Mouse (Mus musculus): ENCODE measurements around the gene Ranbp10. TPM values are rescaled to one million over a fixed set of nuclear protein-coding genes. Genes with fewer than 3 reads are reported as not detected.

Gene Ranbp10
- polyA plus RNA-seq, 1 experiment from 2014 or later: 15.8 TPM

GRCm38 (mm10) chr8:105856168-105856835 is 29.2 kb upstream of the Ranbp10 start:
- no peak overlapping the region; the same call in 1 of the 2 replicates for H3K27ac ChIP-seq (ENCODE audit: low read depth, low read length)
- peak; percentile 53 for DNase-seq (ENCODE audit: low spot score)

GRCm38 (mm10) chr8:105855248-105856167 is 28.4 kb upstream of the Ranbp10 start:
- H3K36me3 ChIP-seq (ENCODE audit: control insufficient read depth, insufficient read depth, low read length): no peaks in the 10 kb centered on the region
- no peaks in the 10 kb centered on the region for H3K27me3 ChIP-seq (ENCODE audit: control insufficient read depth, insufficient read depth, low read length)
- ATAC-seq (replicated peaks; ENCODE audit: low FRiP score) (peak; percentile 11; the same call in 1 of the 2 replicates), DNase-seq (ENCODE audit: low spot score) (no peak)
- WGBS: under 1% methylated on average over 70 of the region's 71 CpGs
- peak overlapping the region; percentile 46 for H3K27ac ChIP-seq (ENCODE audit: low read depth, low read length)
- H3K4me3 ChIP-seq (ENCODE audit: low read depth, low read length): peak overlapping the region; percentile 78
- H3K4me2 ChIP-seq (ENCODE audit: low read depth, low read length, severe bottlenecking): peak overlapping the region; percentile 97
- no peaks in the 10 kb centered on the region for H3K9me3 ChIP-seq (ENCODE audit: control insufficient read depth, low read length)
- peak overlapping the region; percentile 79 for H3K9ac ChIP-seq (ENCODE audit: low read length)
- H3K4me1 ChIP-seq (replicated peaks; ENCODE audit: control insufficient read depth, insufficient read depth, low read length): peaks cover 17% of the 10 kb centered on the region

More at GRCm38 (mm10) chr8:105856168-105856835, 29.2 kb upstream of the Ranbp10 start:
- 26% methylated on average over 15 of the region's 15 CpGs for WGBS
- Histone ChIP-seq H3K4me3 (ENCODE audit: low read depth, low read length) (peak overlapping the region; percentile 78), H3K4me1 (replicated peaks; ENCODE audit: control insufficient read depth, insufficient read depth, low read length) (peaks cover 17% of the 10 kb centered on the region), H3K9me3 (ENCODE audit: control insufficient read depth, low read length) (no peaks in the 10 kb centered on the region), H3K9ac (ENCODE audit: low read length) (peak overlapping the region; percentile 79), H3K36me3 (ENCODE audit: control insufficient read depth, insufficient read depth, low read length) (no peaks in the 10 kb centered on the region), H3K4me2 (ENCODE audit: low read depth, low read length, severe bottlenecking) (peak overlapping the region; percentile 97), H3K27me3 (ENCODE audit: control insufficient read depth, insufficient read depth, low read length) (no peaks in the 10 kb centered on the region)
- ATAC-seq (replicated peaks; ENCODE audit: low FRiP score): no peak

- ATAC-seq (replicated peaks; ENCODE audit: low FRiP score): peak; percentile 91
Observed at GRCm38 (mm10) chr8:105854715-105855216, 27.6 kb upstream of the Ranbp10 start, which contains the start of gene Thap11. Thap11 (plus strand) TSS chr8:105855132.

GRCm38 (mm10) chr8:105854303-105854702 is 27.2 kb upstream of the Ranbp10 start:
- no peak overlapping the region for H3K27ac ChIP-seq (ENCODE audit: low read depth, low read length)
- ATAC-seq (replicated peaks; ENCODE audit: low FRiP score): peak; percentile 18; the same call in 1 of the 2 replicates
- no peaks in the 10 kb centered on the region for H3K9me3 ChIP-seq (ENCODE audit: control insufficient read depth, low read length)
- no peak for DNase-seq (ENCODE audit: low spot score)
- peak overlapping the region; percentile 26; the same call in 1 of the 2 replicates for H3K4me2 ChIP-seq (ENCODE audit: low read depth, low read length, severe bottlenecking)
- H3K36me3 ChIP-seq (ENCODE audit: control insufficient read depth, insufficient read depth, low read length): peaks cover 1% of the 10 kb centered on the region; the same call in 1 of the 2 replicates
- peak overlapping the region; percentile 78 for H3K4me3 ChIP-seq (ENCODE audit: low read depth, low read length)
- H3K27me3 ChIP-seq (ENCODE audit: control insufficient read depth, insufficient read depth, low read length): no peaks in the 10 kb centered on the region
- 27% methylated on average over 8 of the region's 8 CpGs for WGBS
- H3K9ac ChIP-seq (ENCODE audit: low read length): peak overlapping the region; percentile 79
- peaks cover 14% of the 10 kb centered on the region for H3K4me1 ChIP-seq (replicated peaks; ENCODE audit: control insufficient read depth, insufficient read depth, low read length)

More at GRCm38 (mm10) chr8:105854715-105855216, 27.6 kb upstream of the Ranbp10 start, which contains the start of gene Thap11:
- under 1% methylated on average over 43 of the region's 43 CpGs for WGBS
- peak within 1 kb of the TSS; percentile 78 for H3K4me3 ChIP-seq (ENCODE audit: low read depth, low read length)
- H3K4me1 ChIP-seq (replicated peaks; ENCODE audit: control insufficient read depth, insufficient read depth, low read length): peaks cover 17% of the 10 kb centered on the region
- H3K27ac ChIP-seq (ENCODE audit: low read depth, low read length): peak within 1 kb of the TSS; percentile 62
- H3K4me2 ChIP-seq (ENCODE audit: low read depth, low read length, severe bottlenecking): peak within 1 kb of the TSS; percentile 97
- H3K27me3 ChIP-seq (ENCODE audit: control insufficient read depth, insufficient read depth, low read length): no peaks in the 10 kb centered on the region
- H3K9me3 ChIP-seq (ENCODE audit: control insufficient read depth, low read length): no peaks in the 10 kb centered on the region
- no peaks in the 10 kb centered on the region for H3K36me3 ChIP-seq (ENCODE audit: control insufficient read depth, insufficient read depth, low read length)
- peak within 1 kb of the TSS; percentile 79 for H3K9ac ChIP-seq (ENCODE audit: low read length)
- DNase-seq (ENCODE audit: low spot score): peak; percentile 97

- Histone ChIP-seq H3K4me1 (replicated peaks; ENCODE audit: control insufficient read depth, insufficient read depth, low read length) (peaks cover 14% of the 10 kb centered on the region; the same call in 1 of the 2 replicates), H3K9ac (ENCODE audit: low read length) (no peak within 1 kb of the TSS), H3K9me3 (ENCODE audit: control insufficient read depth, low read length) (no peaks in the 10 kb centered on the region), H3K4me2 (ENCODE audit: low read depth, low read length, severe bottlenecking) (no peak within 1 kb of the TSS), H3K27me3 (ENCODE audit: control insufficient read depth, insufficient read depth, low read length) (no peaks in the 10 kb centered on the region), H3K4me3 (ENCODE audit: low read depth, low read length) (no peak within 1 kb of the TSS), H3K27ac (ENCODE audit: low read depth, low read length) (no peak within 1 kb of the TSS), H3K36me3 (ENCODE audit: control insufficient read depth, insufficient read depth, low read length) (peaks cover 8% of the 10 kb centered on the region)
- ATAC-seq (replicated peaks; ENCODE audit: low FRiP score): no peak
- WGBS: 89% methylated on average over 3 of the region's 3 CpGs
- DNase-seq (ENCODE audit: low spot score): no peak
Observed at GRCm38 (mm10) chr8:105853178-105853577, 26.0 kb upstream of the Ranbp10 start, which contains the start of gene Cenpt. Cenpt (minus strand) TSS chr8:105853278.

GRCm38 (mm10) chr8:105852146-105852729 is 25.1 kb upstream of the Ranbp10 start:
- Histone ChIP-seq H3K9me3 (ENCODE audit: control insufficient read depth, low read length) (no peaks in the 10 kb centered on the region), H3K4me3 (ENCODE audit: low read depth, low read length) (no peak overlapping the region), H3K27me3 (ENCODE audit: control insufficient read depth, insufficient read depth, low read length) (no peaks in the 10 kb centered on the region), H3K27ac (ENCODE audit: low read depth, low read length) (no peak overlapping the region), H3K4me1 (replicated peaks; ENCODE audit: control insufficient read depth, insufficient read depth, low read length) (peaks cover 14% of the 10 kb centered on the region; the same call in 1 of the 2 replicates), H3K36me3 (ENCODE audit: control insufficient read depth, insufficient read depth, low read length) (peaks cover 8% of the 10 kb centered on the region), H3K9ac (ENCODE audit: low read length) (no peak overlapping the region), H3K4me2 (ENCODE audit: low read depth, low read length, severe bottlenecking) (no peak overlapping the region)
- DNase-seq (ENCODE audit: low spot score): no peak
- WGBS: 81% methylated on average over 12 of the region's 12 CpGs
- no peak for ATAC-seq (replicated peaks; ENCODE audit: low FRiP score)

- Histone ChIP-seq H3K4me2 (ENCODE audit: low read depth, low read length, severe bottlenecking) (peak overlapping the region; percentile 74), H3K27ac (ENCODE audit: low read depth, low read length) (peak overlapping the region; percentile 53; the same call in 1 of the 2 replicates), H3K9me3 (ENCODE audit: control insufficient read depth, low read length) (no peaks in the 10 kb centered on the region), H3K27me3 (ENCODE audit: control insufficient read depth, insufficient read depth, low read length) (no peaks in the 10 kb centered on the region), H3K4me1 (replicated peaks; ENCODE audit: control insufficient read depth, insufficient read depth, low read length) (peaks cover 9% of the 10 kb centered on the region; the same call in 1 of the 2 replicates), H3K9ac (ENCODE audit: low read length) (peak overlapping the region; percentile 83), H3K4me3 (ENCODE audit: low read depth, low read length) (peak overlapping the region; percentile 81), H3K36me3 (ENCODE audit: control insufficient read depth, insufficient read depth, low read length) (peaks cover 8% of the 10 kb centered on the region)
- DNase-seq (ENCODE audit: low spot score) (peak; percentile 95), ATAC-seq (replicated peaks; ENCODE audit: low FRiP score) (peak; percentile 83)
- under 1% methylated on average over 34 of the region's 34 CpGs for WGBS
Observed at GRCm38 (mm10) chr8:105851651-105852143, 24.5 kb upstream of the Ranbp10 start.
